Mouse (Mus musculus) intestine, embryonic 15.5 days (tissue): ENCODE results near the gene Snx3. TPM values are rescaled to one million over a fixed set of nuclear protein-coding genes. Genes with fewer than 3 reads are reported as not detected.

Experiments
- ATAC-seq: fragments of 200-750 bp; cut with Nextera tagmentation; 2 replicates; pipeline ENCODE4 v1.8.0; 2017; ENCODE audit warnings: moderate TSS enrichment, moderate library complexity
- H3K27ac ChIP-seq: fragments of 300-500 bp; sonication (generic); 2 replicates; pipeline ENCODE4 v1.5.1; 2015; ENCODE audit warnings: mild to moderate bottlenecking, inconsistent platforms
- H3K27me3 ChIP-seq: fragments of 300-500 bp; sonication (generic); replicated peaks from 2 replicates; pipeline ENCODE4 v1.6.1; 2015; ENCODE audit warnings: inconsistent platforms
- H3K36me3 ChIP-seq: fragments of 300-500 bp; sonication (generic); 2 replicates; pipeline ENCODE4 v1.6.1; 2015; ENCODE audit warnings: inconsistent platforms
- H3K4me1 ChIP-seq: fragments of 300-500 bp; sonication (generic); replicated peaks from 2 replicates; pipeline ENCODE4 v1.6.1; 2015; ENCODE audit warnings: inconsistent platforms
- H3K4me2 ChIP-seq: fragments of 300-500 bp; sonication (generic); replicated peaks from 2 replicates; pipeline ENCODE4 v1.6.1; 2015; ENCODE audit warnings: mild to moderate bottlenecking, inconsistent platforms
- H3K4me3 ChIP-seq: fragments of 300-500 bp; sonication (generic); replicated peaks from 2 replicates; pipeline ENCODE4 v1.5.1; 2015; ENCODE audit warnings: inconsistent platforms
- H3K9ac ChIP-seq: fragments of 300-500 bp; sonication (generic); 2 replicates; pipeline ENCODE4 v1.6.1; 2015; ENCODE audit warnings: inconsistent platforms
- H3K9me3 ChIP-seq: fragments of 300-500 bp; sonication (generic); 2 replicates; pipeline ENCODE4 v1.6.1; 2016; ENCODE audit warnings: inconsistent platforms
- WGBS: fragments of 180-500 bp; shearing (Covaris S2); methylation state at CpG from one replicate; pipeline ENCODE4 v1.1.7; 2015; 5-methylcytosine and 5-hydroxymethylcytosine counted together
- polyA plus RNA-seq: library from polyadenylated mRNA; unstranded; fragments of >200 nt; fragmentation: Nextera tagmentation; extraction: Ambion mirVana; gene quantifications from 2 replicates; pipeline ENCODE4 v1.2.1, GENCODE M21; 2015

The Snx3 gene
- polyA plus RNA-seq, 1 experiment from 2014 or later: 443 TPM

DNA sequence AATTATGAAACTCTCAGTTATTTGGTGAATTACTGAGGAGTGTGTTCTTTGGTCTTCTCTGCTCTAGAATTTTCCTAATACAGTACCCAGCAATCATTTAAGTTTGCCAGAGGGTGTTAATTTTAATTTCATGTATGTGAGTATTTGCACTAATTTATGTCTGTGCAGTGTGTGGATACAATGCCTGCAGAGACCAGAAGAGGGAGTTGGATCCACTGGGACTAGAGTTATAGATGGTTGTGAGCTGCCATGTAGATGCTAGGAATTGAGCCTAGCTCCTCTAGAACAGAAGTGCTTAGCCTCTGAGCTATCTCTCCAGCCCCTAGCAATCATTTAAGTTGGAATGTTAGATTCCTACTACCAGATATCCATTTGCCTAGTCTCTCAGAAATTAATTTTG, 12.3 kb downstream of the Snx3 start:
- no peaks in the 10 kb centered on the region for H3K4me1 ChIP-seq
- H3K27me3 ChIP-seq: no peaks in the 10 kb centered on the region
- no peak for ATAC-seq
- H3K27ac ChIP-seq: no peak overlapping the region
- no peak overlapping the region for H3K9ac ChIP-seq
- H3K9me3 ChIP-seq: no peaks in the 10 kb centered on the region
- no peak overlapping the region for H3K4me2 ChIP-seq
- no peaks in the 10 kb centered on the region for H3K36me3 ChIP-seq
- H3K4me3 ChIP-seq: no peak overlapping the region

- 84% methylated on average over 8 of the region's 8 CpGs for WGBS
Observed at GRCm38 (mm10) chr10:42518363-42518762, 16.5 kb downstream of the Snx3 start.

DNA sequence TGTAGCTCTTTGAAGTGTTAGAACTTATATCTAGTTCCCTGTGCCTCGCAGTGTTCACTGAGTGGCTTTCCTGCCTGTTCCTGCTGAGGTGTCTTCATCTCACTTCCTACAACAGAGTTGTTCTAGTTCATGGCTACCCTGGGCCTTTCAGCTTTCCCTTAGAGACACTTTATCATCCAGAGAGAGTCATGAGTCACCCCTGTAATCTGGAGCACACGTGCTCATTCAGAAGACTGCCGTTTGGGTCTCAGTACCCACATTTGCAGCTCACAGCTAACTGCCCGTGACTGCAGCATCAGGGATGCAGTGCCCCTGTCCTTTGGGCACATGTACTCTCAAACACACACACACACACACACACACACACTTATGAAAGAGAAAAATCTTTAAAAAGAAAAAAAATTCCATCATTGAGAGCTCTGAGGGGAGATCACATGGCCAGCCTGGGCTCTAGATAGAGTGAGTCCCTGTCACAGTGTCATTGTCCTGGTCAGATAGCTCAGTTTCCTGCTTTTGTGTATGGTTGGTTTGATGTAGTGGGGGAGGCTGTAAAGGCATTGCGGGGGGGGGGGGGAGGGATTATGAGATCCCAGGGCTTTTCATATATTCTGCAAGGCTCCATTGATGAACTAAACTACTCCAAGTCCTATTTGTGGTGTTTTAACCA, 19.6 kb downstream of the Snx3 start:
- no peaks in the 10 kb centered on the region for H3K27me3 ChIP-seq
- WGBS: 63% methylated on average over 5 of the region's 5 CpGs
- H3K4me2 ChIP-seq: no peak overlapping the region
- H3K4me1 ChIP-seq: no peaks in the 10 kb centered on the region
- no peaks in the 10 kb centered on the region for H3K9me3 ChIP-seq
- no peak overlapping the region for H3K9ac ChIP-seq
- H3K27ac ChIP-seq: no peak overlapping the region
- ATAC-seq: peak; percentile 41; the same call in 1 of the 2 replicates
- no peak overlapping the region for H3K4me3 ChIP-seq
- 0 out of 2 replicates have a peak, but pooled peaks cover 2% of the 10 kb centered on the region for H3K36me3 ChIP-seq

More at GRCm38 (mm10) chr10:42518363-42518762, 16.5 kb downstream of the Snx3 start:
- ATAC-seq: no peak; the same call in 1 of the 2 replicates
- Histone ChIP-seq H3K9me3 (no peaks in the 10 kb centered on the region), H3K4me2 (no peak overlapping the region), H3K4me1 (no peaks in the 10 kb centered on the region), H3K27ac (no peak overlapping the region), H3K9ac (no peak overlapping the region), H3K36me3 (no peaks in the 10 kb centered on the region), H3K4me3 (no peak overlapping the region), H3K27me3 (no peaks in the 10 kb centered on the region)

GRCm38 (mm10) chr10:42522912-42523311, 21.1 kb downstream of the Snx3 start:
- no peak overlapping the region for H3K4me3 ChIP-seq
- H3K36me3 ChIP-seq: 0 out of 2 replicates have a peak, but pooled peaks cover 2% of the 10 kb centered on the region
- no peaks in the 10 kb centered on the region for H3K4me1 ChIP-seq
- H3K27me3 ChIP-seq: no peaks in the 10 kb centered on the region
- WGBS: 54% methylated on average over 2 of the region's 2 CpGs
- H3K9me3 ChIP-seq: no peaks in the 10 kb centered on the region
- peak; percentile 73 for ATAC-seq
- H3K27ac ChIP-seq: no peak overlapping the region
- H3K4me2 ChIP-seq: no peak overlapping the region
- H3K9ac ChIP-seq: no peak overlapping the region

DNA sequence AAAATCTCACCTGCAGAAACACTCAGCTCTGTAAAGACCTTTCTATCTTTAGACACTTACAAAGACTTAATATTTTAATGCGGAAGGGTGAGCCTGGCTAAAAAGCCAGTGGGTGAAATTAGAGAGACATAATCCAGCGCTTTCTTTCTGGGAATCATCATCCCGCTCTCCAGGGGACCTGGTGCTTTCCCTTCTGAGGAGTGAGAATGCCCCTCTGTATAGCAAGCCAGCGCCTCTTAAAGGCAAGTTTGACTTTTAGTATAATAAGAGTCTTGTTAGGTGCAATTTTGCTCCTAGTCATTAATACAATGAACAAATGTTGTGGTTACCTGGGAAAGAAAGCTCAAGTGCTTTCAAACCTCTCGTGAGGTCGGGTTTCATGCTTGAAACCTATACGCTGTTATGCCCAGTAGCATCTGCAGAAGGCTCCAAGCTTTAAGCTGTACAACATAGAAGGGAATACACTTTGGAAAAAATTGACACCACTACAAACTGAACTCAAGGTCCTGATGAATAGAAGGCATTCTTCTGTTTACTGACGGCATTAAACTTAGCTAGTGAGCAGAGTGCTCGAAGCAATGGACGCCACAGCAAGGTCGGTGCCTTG, 21.8 kb downstream of the Snx3 start:
- Histone ChIP-seq H3K27me3 (no peaks in the 10 kb centered on the region), H3K4me2 (no peak overlapping the region), H3K9me3 (no peaks in the 10 kb centered on the region), H3K4me1 (no peaks in the 10 kb centered on the region), H3K9ac (no peak overlapping the region), H3K36me3 (peaks cover 7% of the 10 kb centered on the region; the same call in 1 of the 2 replicates), H3K4me3 (no peak overlapping the region), H3K27ac (no peak overlapping the region)
- WGBS: 81% methylated on average over 11 of the region's 11 CpGs
- no peak for ATAC-seq

GRCm38 (mm10) chr10:42525682-42526081, 23.9 kb downstream of the Snx3 start:
- Histone ChIP-seq H3K27me3 (no peaks in the 10 kb centered on the region), H3K4me1 (no peaks in the 10 kb centered on the region), H3K4me3 (no peak overlapping the region), H3K4me2 (no peak overlapping the region), H3K27ac (no peak overlapping the region), H3K9me3 (no peaks in the 10 kb centered on the region), H3K9ac (no peak overlapping the region), H3K36me3 (peaks cover 7% of the 10 kb centered on the region; the same call in 1 of the 2 replicates)
- WGBS: 95% methylated on average over 3 of the region's 3 CpGs
- no peak for ATAC-seq

DNA sequence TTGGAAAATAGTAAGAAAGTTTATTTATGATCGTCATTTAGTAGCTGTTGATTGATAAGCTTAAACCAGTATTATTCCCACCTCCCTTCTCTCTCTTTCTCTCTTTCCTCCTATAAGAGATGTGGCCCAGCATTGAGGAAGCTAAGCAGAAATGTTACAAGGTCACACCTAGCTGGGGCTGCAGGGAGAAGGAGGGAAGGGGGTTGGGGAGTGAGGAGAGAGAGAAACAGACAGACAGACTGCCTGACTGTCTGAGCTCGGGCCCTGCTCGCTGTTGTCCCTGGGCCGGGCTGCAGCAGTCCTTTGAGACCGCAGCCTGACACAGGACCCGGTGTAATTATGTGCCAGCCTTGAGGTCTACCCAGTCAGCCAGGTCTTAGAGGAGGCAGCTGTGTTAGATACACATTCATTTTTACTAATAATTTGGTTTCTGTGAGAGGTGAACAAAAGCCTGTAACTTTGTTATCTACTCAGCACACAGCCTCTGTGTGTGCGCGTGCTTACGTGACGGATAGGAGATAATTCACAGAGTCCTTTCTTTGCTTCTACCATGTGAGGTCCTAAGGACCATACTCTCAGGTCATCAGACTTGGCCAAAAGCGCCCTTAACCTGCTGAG, 32.1 kb downstream of the Snx3 start:
- Histone ChIP-seq H3K9ac (no peak overlapping the region), H3K27me3 (no peaks in the 10 kb centered on the region), H3K4me1 (no peaks in the 10 kb centered on the region), H3K4me3 (no peak overlapping the region), H3K27ac (no peak overlapping the region), H3K4me2 (no peak overlapping the region), H3K36me3 (peaks cover 14% of the 10 kb centered on the region), H3K9me3 (no peaks in the 10 kb centered on the region)
- no peak for ATAC-seq
- WGBS: 86% methylated on average over 11 of the region's 11 CpGs

DNA sequence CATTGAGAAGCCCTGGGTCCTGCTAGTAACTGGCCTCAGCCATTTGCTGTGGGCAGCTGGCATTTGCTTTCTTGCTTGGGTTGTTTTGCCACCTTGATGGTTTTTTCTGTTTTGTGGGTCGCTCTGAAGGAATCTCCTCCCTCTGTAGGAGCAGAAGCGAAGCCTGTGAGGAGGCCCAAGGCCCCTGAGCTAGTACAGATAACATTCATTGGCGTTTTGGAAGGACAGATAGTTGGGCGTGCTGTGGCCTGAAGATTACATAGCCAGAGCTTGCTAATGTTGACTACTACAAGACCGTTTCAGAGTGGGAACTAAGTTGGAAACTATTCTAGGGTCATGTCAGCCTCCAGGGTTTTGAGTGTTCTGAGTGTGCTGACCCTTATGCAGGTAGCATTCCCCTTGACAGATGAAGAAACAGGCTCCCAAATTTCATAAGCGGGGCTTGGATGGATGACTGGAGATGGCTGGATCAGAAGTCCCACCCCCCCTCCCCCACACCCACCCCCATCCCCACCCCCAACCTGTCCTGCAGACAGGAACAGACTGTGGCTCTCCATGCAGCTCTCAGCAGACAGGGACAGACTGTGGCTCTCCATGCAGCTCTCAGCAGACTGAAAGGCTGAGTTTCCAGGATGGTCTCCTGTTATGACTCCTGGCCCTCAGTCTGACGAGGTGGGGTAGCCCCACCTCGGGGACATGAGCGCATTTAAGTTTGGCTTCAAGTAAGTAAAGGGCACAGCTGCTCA, 35.9 kb downstream of the Snx3 start:
- no peak overlapping the region for H3K4me3 ChIP-seq
- peak; percentile 63; the same call in 1 of the 2 replicates for ATAC-seq
- peaks cover 7% of the 10 kb centered on the region; the same call in 1 of the 2 replicates for H3K36me3 ChIP-seq
- H3K9me3 ChIP-seq: no peaks in the 10 kb centered on the region
- no peak overlapping the region for H3K4me2 ChIP-seq
- no peak overlapping the region for H3K27ac ChIP-seq
- H3K9ac ChIP-seq: no peak overlapping the region
- no peaks in the 10 kb centered on the region for H3K27me3 ChIP-seq
- 84% methylated on average over 9 of the region's 9 CpGs for WGBS
- no peaks in the 10 kb centered on the region for H3K4me1 ChIP-seq

DNA sequence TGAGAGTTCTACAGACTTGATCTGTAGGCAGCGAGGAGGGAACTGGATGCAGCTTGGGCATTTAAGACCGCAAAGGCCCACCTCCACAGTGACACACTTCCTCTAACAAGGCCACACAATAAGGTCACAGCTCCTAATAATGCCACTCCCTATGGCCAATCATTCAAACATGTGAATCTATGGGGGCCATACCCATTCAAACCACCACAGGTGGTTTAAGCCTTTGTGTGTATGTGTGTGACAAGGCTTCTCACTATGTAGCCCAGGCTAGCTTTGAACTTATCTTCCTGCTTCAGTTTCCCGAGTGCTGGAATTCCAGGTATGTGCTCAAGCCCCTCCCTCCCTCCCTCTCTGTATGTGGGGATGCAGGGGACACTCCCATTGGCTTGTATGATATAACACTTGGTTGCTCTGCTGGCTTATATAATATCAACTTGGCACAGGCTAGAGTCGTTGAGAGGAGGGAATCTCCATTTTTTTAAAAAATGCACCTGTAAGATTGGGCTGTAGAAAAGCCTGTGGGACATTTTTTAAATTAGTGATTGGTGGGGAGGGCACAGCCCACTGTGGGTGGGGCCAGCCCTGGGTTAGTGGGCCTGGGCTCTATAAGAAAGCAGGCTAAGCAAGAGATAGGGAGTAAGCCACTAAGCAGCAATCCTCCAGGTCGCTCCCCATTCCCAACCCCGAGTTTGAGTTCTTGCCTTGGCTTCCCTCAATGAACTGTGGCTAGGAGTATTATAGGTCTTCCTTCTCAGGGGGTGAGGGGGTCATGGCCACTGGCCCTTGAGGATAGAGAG, 44.1 kb downstream of the Snx3 start:
- Histone ChIP-seq H3K27me3 (no peaks in the 10 kb centered on the region), H3K4me2 (no peak overlapping the region), H3K4me1 (no peaks in the 10 kb centered on the region), H3K27ac (no peak overlapping the region), H3K4me3 (no peak overlapping the region), H3K36me3 (no peaks in the 10 kb centered on the region), H3K9ac (no peak overlapping the region), H3K9me3 (no peaks in the 10 kb centered on the region)
- WGBS: 78% methylated on average over 6 of the region's 6 CpGs
- ATAC-seq: no peak

- no peaks in the 10 kb centered on the region for H3K4me1 ChIP-seq
- H3K4me2 ChIP-seq: no peak overlapping the region
- no peak overlapping the region for H3K4me3 ChIP-seq
- no peak for ATAC-seq
- H3K36me3 ChIP-seq: no peaks in the 10 kb centered on the region
- no peaks in the 10 kb centered on the region for H3K27me3 ChIP-seq
- no peak overlapping the region for H3K9ac ChIP-seq
- H3K9me3 ChIP-seq: no peaks in the 10 kb centered on the region
- no peak overlapping the region for H3K27ac ChIP-seq
- 91% methylated on average over 3 of the region's 3 CpGs for WGBS
Observed at GRCm38 (mm10) chr10:42546507-42546906, 44.7 kb downstream of the Snx3 start.

DNA sequence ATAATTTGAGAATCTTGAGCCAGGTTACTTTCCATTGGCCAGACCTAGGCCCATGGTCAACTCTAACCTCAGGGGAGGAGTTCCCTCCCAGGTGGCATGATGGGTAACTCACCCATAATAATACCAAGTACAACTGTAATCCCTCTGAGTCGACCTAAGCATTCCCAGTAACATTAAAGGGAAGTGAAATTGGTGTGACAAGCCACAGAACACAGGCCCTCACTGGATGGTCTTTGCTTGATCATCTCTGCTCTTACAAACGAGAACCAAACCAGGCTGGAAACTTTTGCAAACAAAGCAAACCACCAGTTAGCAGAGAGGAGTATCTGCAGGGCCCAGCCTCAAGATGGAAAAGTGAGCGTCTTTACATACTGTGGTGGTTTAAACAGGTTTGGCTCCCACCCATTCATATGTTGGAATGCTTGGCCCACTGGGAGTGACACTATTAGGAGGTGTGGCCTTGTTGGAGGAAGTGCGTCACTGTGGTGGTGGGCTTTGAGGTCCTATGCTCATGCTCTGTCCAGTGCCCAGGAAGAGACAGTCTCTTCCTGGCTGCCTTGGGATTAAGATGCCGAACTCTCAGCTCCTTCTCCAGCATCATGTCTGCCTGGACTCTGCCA, 57.9 kb downstream of the Snx3 start:
- no peak for ATAC-seq
- 73% methylated on average over 5 of the region's 5 CpGs for WGBS
- Histone ChIP-seq H3K9me3 (no peaks in the 10 kb centered on the region), H3K4me3 (no peak overlapping the region), H3K36me3 (no peaks in the 10 kb centered on the region), H3K27ac (no peak overlapping the region), H3K9ac (no peak overlapping the region), H3K27me3 (peaks cover 14% of the 10 kb centered on the region), H3K4me2 (no peak overlapping the region), H3K4me1 (0 out of 2 replicates have a peak, but pooled peaks cover 2% of the 10 kb centered on the region)
